In genomic region chr1:190047201-190047600, GRCm38 (mm10) we compare ENCODE assay signal across 21 mouse cellular contexts.
A peak's percentile ranks its signal among the peaks of the same experiment; 100 is the strongest.
DNase-seq lines count a peak whose midpoint lies in the region; ATAC-seq lines count a peak whose summit lies in the region.
"Had no signal": no experiment of that assay in that cellular context is flagged by ENCODE, and none has a peak within 500 bp of the region (broad histone marks: within the 10 kb centered on the region; RNA-seq: fewer than 3 reads in every experiment).

No protein-coding gene starts in this region.

- H3K9ac ChIP-seq in kidney, embryonic 16.5 days (replicated peaks; ENCODE audit: low read length), result no peak overlapping the region
- 0 out of 2 replicates have a peak overlapping the region, but pooled peaks have one; percentile 2 for H3K9ac ChIP-seq in neural tube, embryonic 13.5 days
- no peak overlapping the region for H3K9ac ChIP-seq in neural tube, embryonic 15.5 days (replicated peaks)
- H3K9ac ChIP-seq: heart, embryonic 15.5 days; hindbrain, embryonic 15.5 days had no signal

- no peaks in the 10 kb centered on the region for H3K27me3 ChIP-seq in kidney, embryonic 16.5 days (ENCODE audit: insufficient read depth, low read length)
- no peaks in the 10 kb centered on the region; the same call in 1 of the 2 replicates for H3K27me3 ChIP-seq in neural tube, embryonic 13.5 days
- no peaks in the 10 kb centered on the region; the same call in 1 of the 2 replicates for H3K27me3 ChIP-seq in neural tube, embryonic 15.5 days (replicated peaks)
- H3K27me3 ChIP-seq: heart, embryonic 15.5 days had no signal

- peak; percentile 32 to 88 for DNase-seq in adrenal gland, adult (ENCODE audit: inconsistent age in 2 of 2, low spot score in 1 of 2)
- no peak for DNase-seq in adrenal gland, postnatal 4 days (ENCODE audit: low spot score in 2 of 2)
- no peak for DNase-seq in kidney, postnatal 10 days
- DNase-seq in left cerebral cortex, postnatal 36 days (ENCODE audit: low spot score in 2 of 2), result no peak
- DNase-seq in lung, postnatal 25 days (ENCODE audit: low spot score), result no peak
- DNase-seq: B cell, adult 2 months; cerebellum, adult 18-20 months; cerebellum, adult 9-11 months; cerebellum, postnatal 36 days; gastrocnemius, postnatal 36 days; heart, adult 11 months; heart, postnatal 14 days had no signal

- no peaks in the 10 kb centered on the region for H3K4me1 ChIP-seq in kidney, embryonic 16.5 days (ENCODE audit: insufficient read depth, low read length)
- H3K4me1 ChIP-seq in neural tube, embryonic 13.5 days (replicated peaks), result no peaks in the 10 kb centered on the region; the same call in 1 of the 2 replicates
- peaks cover 3% of the 10 kb centered on the region; the same call in 1 of the 2 replicates for H3K4me1 ChIP-seq in neural tube, embryonic 15.5 days
- H3K4me1 ChIP-seq: heart, embryonic 15.5 days had no signal

- 57% methylated on average over 6 of the region's 6 CpGs for WGBS in kidney, embryonic 16.5 days
- 52% methylated on average over 6 of the region's 6 CpGs for WGBS in neural tube, embryonic 13.5 days
- 60% methylated on average over 6 of the region's 6 CpGs for WGBS in neural tube, embryonic 15.5 days

- no peak overlapping the region for H3K27ac ChIP-seq in kidney, embryonic 16.5 days (ENCODE audit: low read length)
- H3K27ac ChIP-seq in neural tube, embryonic 13.5 days (replicated peaks), result no peak overlapping the region
- no peak overlapping the region for H3K27ac ChIP-seq in neural tube, embryonic 15.5 days (replicated peaks)
- H3K27ac ChIP-seq: forebrain, embryonic 10.5 days; heart, embryonic 15.5 days; hindbrain, embryonic 15.5 days had no signal

- H3K9me3 ChIP-seq in kidney, embryonic 16.5 days (ENCODE audit: low read length), result no peaks in the 10 kb centered on the region; the same call in 1 of the 2 replicates
- H3K9me3 ChIP-seq in neural tube, embryonic 13.5 days, result peaks cover 10% of the 10 kb centered on the region; the same call in 1 of the 2 replicates
- H3K9me3 ChIP-seq in neural tube, embryonic 15.5 days (replicated peaks), result peaks cover 4% of the 10 kb centered on the region; the same call in 1 of the 2 replicates
- H3K9me3 ChIP-seq: heart, embryonic 15.5 days; hindbrain, embryonic 15.5 days had no signal

- no peaks in the 10 kb centered on the region for H3K36me3 ChIP-seq in kidney, embryonic 16.5 days (ENCODE audit: insufficient read depth, low read length)
- H3K36me3 ChIP-seq in neural tube, embryonic 13.5 days, result no peaks in the 10 kb centered on the region
- no peaks in the 10 kb centered on the region for H3K36me3 ChIP-seq in neural tube, embryonic 15.5 days
- H3K36me3 ChIP-seq: forebrain, embryonic 10.5 days; G1E; heart, embryonic 15.5 days; hindbrain, embryonic 15.5 days had no signal

- no peak overlapping the region for H3K4me3 ChIP-seq in kidney, embryonic 16.5 days (ENCODE audit: low read length)
- H3K4me3 ChIP-seq in neural tube, embryonic 13.5 days, result no peak overlapping the region
- no peak overlapping the region for H3K4me3 ChIP-seq in neural tube, embryonic 15.5 days (replicated peaks)
- H3K4me3 ChIP-seq: forebrain, embryonic 10.5 days; heart, embryonic 15.5 days; hindbrain, embryonic 15.5 days had no signal

- H3K4me2 ChIP-seq in kidney, embryonic 16.5 days (replicated peaks; ENCODE audit: low read depth, low read length), result no peak overlapping the region
- no peak overlapping the region for H3K4me2 ChIP-seq in neural tube, embryonic 13.5 days
- no peak overlapping the region for H3K4me2 ChIP-seq in neural tube, embryonic 15.5 days
- H3K4me2 ChIP-seq: heart, embryonic 15.5 days; hindbrain, embryonic 15.5 days had no signal

- intact Hi-C loops in left cerebral cortex, postnatal 36 days (cut with DNase I), result loop anchor here (10.0 kb wide), 1 partner anchor 648 kb away; no protein-coding TSS in a partner anchor

- ATAC-seq in kidney, embryonic 16.5 days (ENCODE audit: low FRiP score, low TSS enrichment), result 0 out of 2 replicates have a peak, but pooled peaks have one; percentile 35
- no peak for ATAC-seq in neural tube, embryonic 13.5 days (ENCODE audit: low read depth)
- no peak for ATAC-seq in neural tube, embryonic 15.5 days (ENCODE audit: low FRiP score)
- ATAC-seq: CD4-positive, CD25-positive, alpha-beta regulatory T cell, adult 4 months; forebrain, embryonic 14.5 days had no signal

Comparison
In these comparisons a context has a peak if more than half of its experiments do, and no peak if none do; other contexts are left out.
1. DNase-seq: peak in adrenal gland, adult (2 of 2); none in adrenal gland, postnatal 4 days (0 of 2), kidney, postnatal 10 days (single experiment), left cerebral cortex, postnatal 36 days (0 of 2) and lung, postnatal 25 days (single experiment).